Mouse (Mus musculus): ENCODE measurements around the gene Brd3.
A peak's percentile ranks its signal among the peaks of the same experiment; 100 is the strongest.
"Not testable (repeated sequence)": the region's sequence is repeated elsewhere in the genome, so short reads cannot be mapped to it uniquely, and the experiment has no call there.

Gene Brd3

DNA sequence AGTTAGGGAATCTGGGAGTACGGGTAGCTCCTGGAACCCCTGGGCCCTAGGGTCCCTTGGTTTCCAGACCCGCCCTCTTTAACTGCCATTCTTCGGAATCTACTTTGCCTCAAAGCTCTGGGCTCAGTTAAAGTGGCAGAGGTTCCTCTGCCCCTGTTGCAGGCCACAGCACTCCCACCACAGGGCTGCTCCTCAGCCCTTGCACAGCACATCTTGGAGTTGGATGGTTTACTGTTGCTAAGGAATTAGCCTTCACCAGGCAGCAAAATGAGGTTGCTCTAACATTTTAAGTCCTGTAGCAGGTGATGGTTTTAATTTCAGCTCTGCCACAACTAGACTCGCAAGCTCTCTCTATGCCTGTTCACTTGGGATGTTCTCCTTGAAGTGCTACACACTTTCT, at the start of gene Brd3:
Brd3 (minus strand) TSS at position 101 of the 400 bp plus-strand sequence.
- DNase-seq = no peak

DNA sequence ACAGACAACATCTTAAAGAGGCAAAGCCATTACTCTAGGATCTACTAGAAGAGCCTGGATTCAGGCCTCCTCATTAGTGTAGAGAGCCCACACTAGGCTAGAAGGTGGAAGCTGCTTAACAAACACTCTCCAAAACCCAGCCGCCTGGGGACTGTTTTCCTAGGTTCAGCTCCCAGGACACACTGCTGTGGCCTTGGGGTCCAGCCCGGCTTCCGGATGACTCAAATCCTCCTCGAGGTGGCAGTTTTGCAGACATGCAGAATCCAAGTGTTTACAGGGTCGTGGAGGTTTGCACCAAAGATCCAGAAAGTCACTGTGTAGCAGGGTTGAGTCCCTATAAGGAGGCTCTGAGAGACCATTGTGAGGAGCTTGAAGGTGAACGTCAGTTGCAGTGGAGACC, 49.5 kb upstream of the Brd3 start:
- DNase-seq = no peak

GRCm38 (mm10) chr2:27554308-27554707, 46.8 kb upstream of the Brd3 start:
- no peak for DNase-seq

DNA sequence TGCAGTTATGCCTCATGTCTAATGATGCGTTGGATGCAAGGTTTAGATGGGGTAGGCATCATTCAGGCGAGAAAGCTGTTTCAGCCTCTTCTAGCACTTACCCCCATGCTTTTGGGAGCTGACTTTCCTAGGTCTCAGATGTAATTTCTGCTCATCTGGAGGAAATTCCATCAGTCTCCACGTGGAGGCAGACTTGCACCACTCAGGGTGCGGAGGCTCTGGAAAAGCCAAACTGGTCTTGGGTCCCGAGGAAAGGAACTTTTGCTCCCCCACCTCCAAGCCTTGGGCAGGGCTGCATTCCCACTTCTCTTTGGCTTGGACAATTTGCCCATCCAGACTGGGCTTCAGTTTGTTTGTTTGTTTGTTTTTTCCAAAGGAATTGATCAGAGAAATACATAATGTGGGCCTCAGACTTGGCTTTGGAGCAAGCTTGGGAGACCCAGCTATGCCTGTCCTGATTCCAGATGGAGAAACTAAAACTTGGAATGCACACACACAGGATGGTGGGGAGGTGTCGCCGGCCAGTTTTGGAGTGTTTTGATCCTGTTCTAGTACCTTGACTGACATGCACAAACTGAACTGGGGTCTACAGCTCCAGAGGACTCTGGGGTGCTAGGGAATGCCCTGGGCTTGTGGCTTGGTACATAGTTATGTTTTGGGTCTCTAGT, 45.3 kb upstream of the Brd3 start:
- DNase-seq = peak; percentile 64

DNA sequence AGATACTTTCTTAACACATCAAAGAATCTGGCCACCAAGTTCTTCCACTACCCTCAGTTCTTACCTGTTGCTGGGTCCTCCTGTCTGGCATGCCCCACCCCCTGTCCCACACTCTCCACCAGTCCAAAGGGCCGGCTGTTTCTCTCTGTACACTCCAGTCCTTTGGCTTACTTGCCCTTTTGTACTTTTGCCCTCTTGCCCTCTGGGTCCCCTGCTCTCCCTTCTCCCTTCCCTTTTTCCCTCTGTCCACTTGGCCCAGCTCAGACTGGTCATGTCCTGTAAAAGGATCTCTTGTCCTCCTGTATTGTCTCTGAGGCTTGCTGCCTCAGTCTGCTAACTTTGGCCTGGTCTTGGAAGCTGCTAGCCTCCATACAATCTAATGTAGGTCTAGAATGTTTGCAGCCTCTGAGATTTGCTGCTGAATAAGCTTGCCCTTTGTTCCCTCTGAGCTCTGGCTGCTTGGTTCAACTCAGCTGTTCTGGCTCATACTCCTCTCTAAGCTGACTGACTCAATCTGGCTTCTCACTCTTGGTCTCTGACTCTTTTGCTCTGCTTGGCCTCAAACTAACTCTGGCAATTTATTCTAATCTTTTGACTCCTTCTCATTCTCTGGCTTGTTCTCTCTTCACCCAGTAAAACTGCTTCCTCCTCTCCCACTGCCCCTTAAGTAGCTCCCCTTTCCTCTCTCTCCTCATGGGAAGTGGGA, 41.4 kb upstream of the Brd3 start:
- no peak for DNase-seq

DNA sequence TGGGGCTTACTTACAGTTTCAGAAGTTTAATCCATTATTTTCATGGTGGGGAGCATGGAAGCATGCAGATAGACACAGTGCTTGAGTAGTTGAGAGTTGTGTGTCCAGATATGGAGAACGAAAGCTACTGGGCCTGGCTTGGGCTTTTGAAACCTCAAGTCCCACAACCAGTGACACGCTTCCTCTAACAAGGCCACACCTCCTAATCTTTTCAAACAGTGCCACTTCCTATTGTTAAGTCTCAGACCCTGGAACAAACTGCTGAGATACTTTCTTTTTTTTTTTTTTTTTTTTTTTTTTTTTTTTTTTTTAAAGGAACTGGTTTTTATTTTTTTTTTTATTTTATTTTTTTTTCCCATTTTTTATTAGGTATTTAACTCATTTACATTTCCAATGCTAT, 40.5 kb upstream of the Brd3 start:
- DNase-seq = no peak

GRCm38 (mm10) chr2:27547326-27547725, 39.9 kb upstream of the Brd3 start:
- no peak for DNase-seq

- not testable (repeated sequence) for DNase-seq
Measured at GRCm38 (mm10) chr2:27546041-27546440, 38.6 kb upstream of the Brd3 start.

GRCm38 (mm10) chr2:27545517-27545916, 38.1 kb upstream of the Brd3 start:
- DNase-seq = not testable (repeated sequence)

- DNase-seq = no peak
Measured at GRCm38 (mm10) chr2:27544613-27545012, 37.2 kb upstream of the Brd3 start.

DNA sequence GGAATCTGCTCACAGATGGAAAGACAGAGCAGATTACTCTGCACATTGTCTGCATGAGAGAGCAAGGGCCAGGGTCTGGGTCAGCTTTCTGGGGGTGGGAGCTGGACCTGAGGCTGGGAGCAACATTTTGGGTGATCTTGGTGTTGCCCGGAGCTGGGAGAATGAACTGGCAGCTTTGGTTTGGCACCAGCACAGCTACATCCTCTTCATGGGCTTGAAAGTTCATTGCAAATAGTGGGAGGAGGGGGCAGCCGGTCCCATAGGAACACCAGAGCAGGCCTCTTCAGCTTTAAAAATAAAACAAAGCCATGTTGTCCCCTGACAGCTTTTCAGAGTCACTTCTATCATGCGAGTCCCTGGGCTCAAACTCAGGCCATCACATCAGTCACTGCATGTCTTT, 33.8 kb upstream of the Brd3 start:
- DNase-seq = no peak

DNA sequence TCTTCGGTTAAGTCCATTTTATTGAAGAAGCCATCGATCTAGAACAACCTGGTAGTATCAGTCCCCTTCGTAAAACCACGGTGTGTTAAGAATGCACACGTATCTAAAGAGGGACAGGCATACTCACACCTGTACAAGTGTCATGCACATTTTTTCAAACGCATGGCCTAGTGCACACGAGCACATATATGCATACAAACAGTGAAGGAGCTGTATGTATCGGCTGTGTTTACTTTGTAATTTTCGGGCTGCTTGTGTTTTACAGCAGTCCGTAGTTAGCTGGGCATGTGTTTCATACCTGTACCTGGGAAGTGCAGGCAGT, 33.0 kb upstream of the Brd3 start:
- DNase-seq = no peak

DNA sequence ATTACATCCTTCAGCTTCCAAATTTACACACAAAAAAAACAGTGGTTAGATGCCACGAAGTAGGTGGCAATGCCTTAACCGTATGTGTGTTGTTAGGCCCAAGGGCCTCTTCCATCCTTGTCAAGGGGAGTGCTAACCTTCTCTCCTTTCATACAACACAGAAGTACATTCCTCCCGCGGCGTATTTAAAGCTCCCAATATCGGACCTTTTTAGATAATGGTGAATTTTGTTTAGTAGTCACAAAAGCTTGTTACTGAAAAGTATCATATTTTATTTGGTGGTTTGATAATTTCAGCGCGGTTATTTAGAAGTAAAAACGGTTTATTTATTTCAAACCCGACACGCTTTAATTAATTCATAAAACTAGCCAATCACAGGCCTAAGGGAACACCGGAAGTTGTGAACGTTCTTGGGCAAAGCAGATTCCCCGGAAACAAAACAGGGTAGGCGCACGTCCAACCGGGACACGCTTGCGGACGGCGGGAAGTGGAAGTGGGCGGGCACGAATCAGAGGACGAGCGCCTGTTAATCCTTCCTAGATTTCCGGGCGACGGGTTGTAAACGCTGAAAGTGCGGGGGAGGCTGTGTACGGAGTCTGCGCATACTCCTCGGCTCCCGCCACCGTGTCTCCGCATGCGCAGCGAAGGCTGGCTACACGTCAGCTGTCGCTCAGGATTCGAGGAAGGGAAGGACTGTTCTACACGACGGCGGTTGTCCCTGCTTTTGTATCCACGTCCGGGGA, 32.5 kb upstream of the Brd3 start:
- peak; percentile 92 for DNase-seq

- no peak for DNase-seq
Measured at GRCm38 (mm10) chr2:27539336-27539735, 31.9 kb upstream of the Brd3 start.

DNA sequence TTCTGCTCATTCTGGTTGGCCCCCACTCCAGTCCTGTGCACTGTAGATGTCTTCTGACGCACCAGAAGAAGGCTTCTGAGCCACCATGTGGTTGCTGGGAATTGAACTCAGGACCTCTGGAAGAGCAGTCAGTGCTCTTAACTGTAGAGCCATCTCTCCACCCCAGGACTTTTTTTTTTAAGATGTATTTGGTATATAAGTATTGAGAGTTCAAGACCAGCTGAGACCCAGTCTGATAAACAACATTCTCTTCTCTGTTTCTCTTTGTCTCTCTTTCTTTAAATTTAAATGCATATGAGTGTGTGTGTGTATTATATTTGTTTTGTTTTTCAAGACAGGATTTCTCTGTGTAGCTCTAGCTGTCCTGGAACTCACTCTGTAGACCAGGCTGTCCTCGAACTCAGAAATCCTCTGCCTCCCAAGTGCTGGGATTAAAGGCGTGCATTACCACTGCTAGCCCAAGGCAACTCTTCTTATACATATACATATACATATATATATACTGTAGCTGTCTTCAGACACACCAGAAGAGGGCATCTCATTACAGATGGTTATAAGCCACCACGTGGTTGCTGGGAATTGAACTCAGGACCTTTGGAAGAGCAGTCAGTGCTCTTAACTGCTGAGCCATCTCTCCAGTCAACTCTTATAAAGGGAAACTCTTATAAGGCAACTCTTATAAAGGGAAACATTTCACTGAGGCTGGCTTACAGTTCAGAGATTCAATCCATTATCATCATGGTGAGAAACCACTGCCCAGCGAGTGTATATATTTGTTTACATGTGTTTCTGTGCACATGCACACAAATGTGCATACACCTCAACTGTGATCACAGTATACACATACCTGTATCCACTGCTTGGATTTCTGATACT, 31.2 kb upstream of the Brd3 start:
- DNase-seq = not testable (repeated sequence)

GRCm38 (mm10) chr2:27518283-27518682, 10.8 kb upstream of the Brd3 start:
- DNase-seq = no peak

DNA sequence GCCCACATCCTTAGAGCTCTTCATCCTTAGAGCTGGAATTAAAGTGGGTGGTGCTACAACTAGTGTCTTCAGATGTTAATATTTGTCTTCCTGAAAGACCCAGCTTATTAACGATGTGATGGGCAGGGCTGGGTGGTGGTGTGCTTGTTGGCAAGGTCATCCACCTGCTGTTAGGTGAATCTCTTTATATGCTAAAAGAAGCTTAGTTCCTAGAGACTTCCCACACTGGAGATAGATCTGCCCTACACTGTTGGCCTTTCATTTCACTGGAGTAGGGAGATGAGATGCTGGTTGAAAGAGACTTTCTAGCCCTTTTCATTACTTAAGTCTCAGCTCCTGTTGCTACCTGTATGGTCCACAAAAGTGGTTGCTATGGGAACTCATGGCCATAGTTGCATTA, 8.8 kb upstream of the Brd3 start:
- no peak for DNase-seq

DNA sequence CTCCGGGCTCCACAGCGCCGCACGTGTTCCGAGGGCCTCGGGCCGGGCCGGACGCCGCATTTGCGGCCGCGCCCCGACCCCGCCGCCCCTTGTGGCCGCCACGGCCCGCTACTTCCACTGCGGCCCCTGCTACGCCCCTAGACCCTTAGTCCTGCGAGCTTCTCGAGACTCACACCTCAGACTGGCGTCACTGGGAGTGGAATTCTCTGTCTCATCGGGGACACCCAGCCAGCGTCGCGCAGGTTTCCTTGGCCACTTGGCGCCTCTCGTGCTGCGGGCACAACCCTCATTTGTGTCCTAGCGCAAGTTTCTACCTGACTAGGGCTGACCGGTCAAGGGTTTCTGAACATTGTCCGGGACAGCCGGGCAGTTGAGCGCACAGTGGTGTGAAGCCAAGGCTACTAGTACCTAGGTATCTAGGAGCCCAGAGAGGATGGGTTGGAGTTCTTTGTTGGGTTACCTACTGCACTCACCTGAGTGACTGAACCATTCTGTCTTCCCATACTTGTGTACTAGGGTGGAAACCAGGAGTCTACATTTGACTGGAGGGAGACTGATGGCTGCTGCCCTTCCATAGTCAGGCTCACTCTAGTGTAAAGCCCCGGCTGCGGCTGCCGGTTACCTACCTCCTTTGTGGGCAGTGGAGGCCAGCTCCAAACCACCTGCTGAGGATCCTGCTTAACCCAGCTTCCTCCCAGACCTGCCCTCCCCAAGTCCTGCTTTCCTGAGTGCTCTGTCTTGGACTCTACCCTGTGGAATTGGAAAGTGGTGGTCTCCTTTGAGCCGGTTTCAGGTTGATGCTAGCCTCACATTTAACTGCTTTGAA, 8.1 kb upstream of the Brd3 start:
- DNase-seq = no peak

- peak; percentile 98 for DNase-seq
Measured at GRCm38 (mm10) chr2:27514639-27515328, 7.3 kb upstream of the Brd3 start, which contains the start of gene Wdr5. Wdr5 (plus strand) TSS chr2:27515157.

- no peak for DNase-seq
Measured at GRCm38 (mm10) chr2:27513861-27514260, 6.4 kb upstream of the Brd3 start.

GRCm38 (mm10) chr2:27512909-27513308, 5.4 kb upstream of the Brd3 start:
- DNase-seq = no peak

GRCm38 (mm10) chr2:27510706-27511105, 3.2 kb upstream of the Brd3 start:
- DNase-seq = no peak

Measured in thymus, postnatal 25 days (tissue).